Comparison of ENCODE assay signal across 8 mouse cellular contexts in genomic region chr13:78427141-78428083, GRCm38 (mm10).
DNase-seq lines count a peak whose midpoint lies in the region; ATAC-seq and TF ChIP-seq lines count a peak whose summit lies in the region.

No protein-coding gene starts in this region.

- H3K27ac ChIP-seq in gastrocnemius, adult 2 months = 0 out of 2 replicates have a peak overlapping the region, but pooled peaks have one; percentile 43
- no peak overlapping the region for H3K27ac ChIP-seq in brown adipose tissue, adult 24 weeks (replicated peaks; ENCODE audit: low read depth, low read length)
- H3K27ac ChIP-seq in forebrain, embryonic 16.5 days (ENCODE audit: low read length) = peak overlapping the region; percentile 87
- H3K27ac ChIP-seq in kidney, postnatal 0 days = no peak overlapping the region
- no peak overlapping the region for H3K27ac ChIP-seq in liver, embryonic 13.5 days
- peak overlapping the region; percentile 78 for H3K27ac ChIP-seq in neural tube, embryonic 15.5 days (replicated peaks)

- WGBS in forebrain, embryonic 16.5 days = 1% methylated on average over 24 of the region's 24 CpGs
- 17% methylated on average over 24 of the region's 24 CpGs for WGBS in kidney, postnatal 0 days
- 16% methylated on average over 24 of the region's 24 CpGs for WGBS in liver, embryonic 13.5 days (ENCODE audit: insufficient replicate concordance)
- WGBS in neural tube, embryonic 15.5 days = 3% methylated on average over 24 of the region's 24 CpGs

- intact Hi-C loops in gastrocnemius, adult 2 months (cut with DNase I) = no loop called here

- H3K9ac ChIP-seq in forebrain, embryonic 16.5 days (replicated peaks; ENCODE audit: low read depth, low read length) = peak overlapping the region; percentile 53
- H3K9ac ChIP-seq in kidney, postnatal 0 days (ENCODE audit: low read depth, low read length) = peak overlapping the region; percentile 18; the same call in 1 of the 2 replicates
- no peak overlapping the region for H3K9ac ChIP-seq in liver, embryonic 13.5 days
- H3K9ac ChIP-seq in neural tube, embryonic 15.5 days (replicated peaks) = peak overlapping the region; percentile 26; the same call in 1 of the 2 replicates

- no peaks in the 10 kb centered on the region for H3K4me1 ChIP-seq in brown adipose tissue, adult 24 weeks (ENCODE audit: control insufficient read depth, insufficient read depth, insufficient read length, low read length)
- peaks cover 20% of the 10 kb centered on the region for H3K4me1 ChIP-seq in forebrain, embryonic 16.5 days (replicated peaks; ENCODE audit: control insufficient read depth, insufficient read depth, low read length)
- H3K4me1 ChIP-seq in kidney, postnatal 0 days (replicated peaks; ENCODE audit: insufficient read depth, low read length) = no peaks in the 10 kb centered on the region; the same call in 1 of the 2 replicates
- no peaks in the 10 kb centered on the region for H3K4me1 ChIP-seq in liver, embryonic 13.5 days (replicated peaks)
- peaks cover 26% of the 10 kb centered on the region for H3K4me1 ChIP-seq in neural tube, embryonic 15.5 days

- H3K27me3 ChIP-seq in forebrain, embryonic 16.5 days (replicated peaks; ENCODE audit: control insufficient read depth, insufficient read depth, low read length) = no peaks in the 10 kb centered on the region
- no peaks in the 10 kb centered on the region for H3K27me3 ChIP-seq in kidney, postnatal 0 days (ENCODE audit: insufficient read depth, low read length)
- H3K27me3 ChIP-seq in liver, embryonic 13.5 days = no peaks in the 10 kb centered on the region
- no peaks in the 10 kb centered on the region for H3K27me3 ChIP-seq in neural tube, embryonic 15.5 days (replicated peaks)

- H3K4me3 ChIP-seq in gastrocnemius, adult 2 months = peak overlapping the region; percentile 66
- H3K4me3 ChIP-seq in brown adipose tissue, adult 24 weeks (ENCODE audit: insufficient read depth, low read depth, low read length) = peak overlapping the region; percentile 17
- H3K4me3 ChIP-seq in forebrain, embryonic 16.5 days (replicated peaks; ENCODE audit: low read length) = peak overlapping the region; percentile 37
- peak overlapping the region; percentile 19 for H3K4me3 ChIP-seq in kidney, postnatal 0 days (replicated peaks; ENCODE audit: low read depth, low read length)
- H3K4me3 ChIP-seq in liver, embryonic 13.5 days (replicated peaks) = no peak overlapping the region
- H3K4me3 ChIP-seq in neural tube, embryonic 15.5 days (replicated peaks) = peak overlapping the region; percentile 29

- no peaks in the 10 kb centered on the region for H3K9me3 ChIP-seq in forebrain, embryonic 16.5 days (ENCODE audit: control insufficient read depth, low read length)
- no peaks in the 10 kb centered on the region for H3K9me3 ChIP-seq in kidney, postnatal 0 days (replicated peaks; ENCODE audit: low read length)
- no peaks in the 10 kb centered on the region for H3K9me3 ChIP-seq in liver, embryonic 13.5 days (replicated peaks)
- no peaks in the 10 kb centered on the region for H3K9me3 ChIP-seq in neural tube, embryonic 15.5 days (replicated peaks)

- no peak for TF ChIP-seq CTCF in gastrocnemius, adult 2 months (IDR thresholded peaks at IDR 0.05)
- TF ChIP-seq CTCF in kidney, postnatal 0 days (IDR thresholded peaks at IDR 0.05; ENCODE audit: low read depth) = no peak

- peak overlapping the region; percentile 65 for H3K4me2 ChIP-seq in forebrain, embryonic 16.5 days (ENCODE audit: low read length)
- peak overlapping the region; percentile 57 for H3K4me2 ChIP-seq in kidney, postnatal 0 days (ENCODE audit: low read length)
- peak overlapping the region; percentile 17; the same call in 1 of the 2 replicates for H3K4me2 ChIP-seq in liver, embryonic 13.5 days
- H3K4me2 ChIP-seq in neural tube, embryonic 15.5 days = peak overlapping the region; percentile 57

- ATAC-seq in forebrain, embryonic 16.5 days = peak; percentile 95
- 0 out of 2 replicates have a peak, but pooled peaks have one; percentile 17 for ATAC-seq in kidney, postnatal 0 days (replicated peaks; ENCODE audit: low FRiP score, low read depth)
- ATAC-seq in liver, embryonic 13.5 days (ENCODE audit: low read depth) = no peak
- peak; percentile 89 for ATAC-seq in neural tube, embryonic 15.5 days (ENCODE audit: low FRiP score)

- no peak for DNase-seq in gastrocnemius, adult 2 months
- DNase-seq in gastrocnemius, adult 8-10 months (ENCODE audit: low spot score in 2 of 2) = no peak
- DNase-seq in kidney, postnatal 0 days (ENCODE audit: low spot score) = peak; percentile 43
- DNase-seq in liver, embryonic 13.5 days = no peak
- no peak for DNase-seq in testis, postnatal 10 days (ENCODE audit: low spot score)

- no peaks in the 10 kb centered on the region for H3K36me3 ChIP-seq in forebrain, embryonic 16.5 days (ENCODE audit: control insufficient read depth, insufficient read depth)
- no peaks in the 10 kb centered on the region for H3K36me3 ChIP-seq in kidney, postnatal 0 days (ENCODE audit: insufficient read depth, low read length)
- no peaks in the 10 kb centered on the region for H3K36me3 ChIP-seq in liver, embryonic 13.5 days
- H3K36me3 ChIP-seq in neural tube, embryonic 15.5 days = no peaks in the 10 kb centered on the region

Comparison
In these comparisons a context has a peak if more than half of its experiments do, and no peak if none do; other contexts are left out.
1. H3K27ac ChIP-seq: peak in gastrocnemius, adult 2 months (single experiment), forebrain, embryonic 16.5 days (single experiment) and neural tube, embryonic 15.5 days (single experiment); none in brown adipose tissue, adult 24 weeks (single experiment), kidney, postnatal 0 days (single experiment) and liver, embryonic 13.5 days (single experiment).
2. Peak in every context shown above with its lines, with median percentiles within 50 percentile points of each other: H3K4me2 ChIP-seq.